Mouse (Mus musculus): ENCODE data around the gene Flt3l. TPM values are rescaled to one million over a fixed set of nuclear protein-coding genes. Genes with fewer than 3 reads are reported as not detected.

Gene Flt3l
- polyA plus RNA-seq, 1 experiment = 24.4 TPM

- 68% methylated on average over 8 of the region's 8 CpGs for WGBS
- Histone ChIP-seq H3K4me3 (replicated peaks; ENCODE audit: insufficient read depth, low read depth, low read length) (no peak overlapping the region), H3K27ac (ENCODE audit: insufficient read depth, low read length) (no peak overlapping the region), H3K27me3 (ENCODE audit: control insufficient read depth, insufficient read depth, low read length) (no peaks in the 10 kb centered on the region), H3K4me1 (ENCODE audit: control insufficient read depth, insufficient read depth, low read length) (peaks cover 3% of the 10 kb centered on the region; the same call in 1 of the 2 replicates)
- DNase-seq = no peak
- TF ChIP-seq POLR2A (IDR thresholded peaks at IDR 0.05; ENCODE audit: borderline replicate concordance, insufficient read depth, low read length) (no peak), CTCF (IDR thresholded peaks at IDR 0.05; ENCODE audit: borderline replicate concordance, insufficient read depth, low read depth, low read length) (no peak)
These were observed 30.7 kb downstream of the Flt3l start for GRCm38 (mm10) chr7:45105491-45105890.

GRCm38 (mm10) chr7:45104941-45105340 is 31.3 kb downstream of the Flt3l start:
- TF ChIP-seq POLR2A (IDR thresholded peaks at IDR 0.05; ENCODE audit: borderline replicate concordance, insufficient read depth, low read length) (no peak), CTCF (IDR thresholded peaks at IDR 0.05; ENCODE audit: borderline replicate concordance, insufficient read depth, low read depth, low read length) (no peak)
- WGBS = 85% methylated on average over 5 of the region's 5 CpGs
- DNase-seq = no peak

GRCm38 (mm10) chr7:45103652-45104180 is 32.5 kb downstream of the Flt3l start, which contains the start of gene Fcgrt:
TSS of gene Fcgrt (minus strand) at chr7:45103851.
- WGBS = 17% methylated on average over 7 of the region's 7 CpGs
- Histone ChIP-seq H3K27me3 (ENCODE audit: control insufficient read depth, insufficient read depth, low read length) (no peaks in the 10 kb centered on the region), H3K27ac (ENCODE audit: insufficient read depth, low read length) (peak within 1 kb of the TSS; percentile 61), H3K4me3 (replicated peaks; ENCODE audit: insufficient read depth, low read depth, low read length) (peak within 1 kb of the TSS; percentile 42), H3K4me1 (ENCODE audit: control insufficient read depth, insufficient read depth, low read length) (peaks cover 3% of the 10 kb centered on the region; the same call in 1 of the 2 replicates)
- peak; percentile 28 to 63 for DNase-seq
- TF ChIP-seq POLR2A (IDR thresholded peaks at IDR 0.05; ENCODE audit: borderline replicate concordance, insufficient read depth, low read length) = no peak; the same call in 1 of the 2 replicates
- TF ChIP-seq CTCF (IDR thresholded peaks at IDR 0.05; ENCODE audit: borderline replicate concordance, insufficient read depth, low read depth, low read length) = no peak

More at GRCm38 (mm10) chr7:45104941-45105340, 31.3 kb downstream of the Flt3l start:
- H3K4me3 ChIP-seq (replicated peaks; ENCODE audit: insufficient read depth, low read depth, low read length) = no peak overlapping the region
- H3K4me1 ChIP-seq (ENCODE audit: control insufficient read depth, insufficient read depth, low read length) = peaks cover 3% of the 10 kb centered on the region; the same call in 1 of the 2 replicates
- H3K27me3 ChIP-seq (ENCODE audit: control insufficient read depth, insufficient read depth, low read length) = no peaks in the 10 kb centered on the region
- H3K27ac ChIP-seq (ENCODE audit: insufficient read depth, low read length) = no peak overlapping the region

- Histone ChIP-seq H3K4me3 (replicated peaks; ENCODE audit: insufficient read depth, low read depth, low read length) (peak overlapping the region; percentile 42), H3K27ac (ENCODE audit: insufficient read depth, low read length) (peak overlapping the region; percentile 61), H3K4me1 (ENCODE audit: control insufficient read depth, insufficient read depth, low read length) (peaks cover 3% of the 10 kb centered on the region; the same call in 1 of the 2 replicates), H3K27me3 (ENCODE audit: control insufficient read depth, insufficient read depth, low read length) (no peaks in the 10 kb centered on the region)
- WGBS = 71% methylated on average over 9 of the region's 9 CpGs
- DNase-seq = no peak
- TF ChIP-seq POLR2A (IDR thresholded peaks at IDR 0.05; ENCODE audit: borderline replicate concordance, insufficient read depth, low read length) (no peak), CTCF (IDR thresholded peaks at IDR 0.05; ENCODE audit: borderline replicate concordance, insufficient read depth, low read depth, low read length) (no peak)
These were observed 33.2 kb downstream of the Flt3l start for GRCm38 (mm10) chr7:45102940-45103585.

- 86% methylated on average over 11 of the region's 11 CpGs for WGBS
- no peak overlapping the region for H3K4me3 ChIP-seq (replicated peaks; ENCODE audit: insufficient read depth, low read depth, low read length)
- TF ChIP-seq POLR2A (IDR thresholded peaks at IDR 0.05; ENCODE audit: borderline replicate concordance, insufficient read depth, low read length) (no peak), CTCF (IDR thresholded peaks at IDR 0.05; ENCODE audit: borderline replicate concordance, insufficient read depth, low read depth, low read length) (no peak)
These were observed 33.8 kb downstream of the Flt3l start for GRCm38 (mm10) chr7:45102441-45102840.

GRCm38 (mm10) chr7:45100046-45100445 is 36.2 kb downstream of the Flt3l start:
- Histone ChIP-seq H3K27me3 (ENCODE audit: control insufficient read depth, insufficient read depth, low read length) (no peaks in the 10 kb centered on the region), H3K27ac (ENCODE audit: insufficient read depth, low read length) (no peak overlapping the region), H3K4me3 (replicated peaks; ENCODE audit: insufficient read depth, low read depth, low read length) (no peak overlapping the region), H3K4me1 (ENCODE audit: control insufficient read depth, insufficient read depth, low read length) (peaks cover 3% of the 10 kb centered on the region; the same call in 1 of the 2 replicates)
- no peak for DNase-seq
- 91% methylated on average over 6 of the region's 6 CpGs for WGBS
- TF ChIP-seq CTCF (IDR thresholded peaks at IDR 0.05; ENCODE audit: borderline replicate concordance, insufficient read depth, low read depth, low read length) (no peak), POLR2A (IDR thresholded peaks at IDR 0.05; ENCODE audit: borderline replicate concordance, insufficient read depth, low read length) (no peak)

More at GRCm38 (mm10) chr7:45102441-45102840, 33.8 kb downstream of the Flt3l start:
- no peak overlapping the region for H3K27ac ChIP-seq (ENCODE audit: insufficient read depth, low read length)
- DNase-seq = no peak
- no peaks in the 10 kb centered on the region for H3K27me3 ChIP-seq (ENCODE audit: control insufficient read depth, insufficient read depth, low read length)
- peaks cover 3% of the 10 kb centered on the region; the same call in 1 of the 2 replicates for H3K4me1 ChIP-seq (ENCODE audit: control insufficient read depth, insufficient read depth, low read length)

GRCm38 (mm10) chr7:45098541-45099240 is 37.5 kb downstream of the Flt3l start:
- Histone ChIP-seq H3K27me3 (ENCODE audit: control insufficient read depth, insufficient read depth, low read length) (no peaks in the 10 kb centered on the region), H3K27ac (ENCODE audit: insufficient read depth, low read length) (no peak overlapping the region), H3K4me1 (ENCODE audit: control insufficient read depth, insufficient read depth, low read length) (peaks cover 3% of the 10 kb centered on the region; the same call in 1 of the 2 replicates), H3K4me3 (replicated peaks; ENCODE audit: insufficient read depth, low read depth, low read length) (no peak overlapping the region)
- WGBS = 88% methylated on average over 8 of the region's 8 CpGs
- no peak for DNase-seq
- no peak for TF ChIP-seq CTCF (IDR thresholded peaks at IDR 0.05; ENCODE audit: borderline replicate concordance, insufficient read depth, low read depth, low read length)
- TF ChIP-seq POLR2A (IDR thresholded peaks at IDR 0.05; ENCODE audit: borderline replicate concordance, insufficient read depth, low read length) = no peak
